Mouse (Mus musculus) forelimb bud, embryonic 11.5 days (tissue): ENCODE results near the gene Cacnb3.

ENCODE experiments used
- DNase-seq: peaks from one replicate; pipeline ENCODE4 v3.0.0-alpha.2; 2012; ENCODE audit warnings: low read depth, low spot score

The Cacnb3 gene

DNA sequence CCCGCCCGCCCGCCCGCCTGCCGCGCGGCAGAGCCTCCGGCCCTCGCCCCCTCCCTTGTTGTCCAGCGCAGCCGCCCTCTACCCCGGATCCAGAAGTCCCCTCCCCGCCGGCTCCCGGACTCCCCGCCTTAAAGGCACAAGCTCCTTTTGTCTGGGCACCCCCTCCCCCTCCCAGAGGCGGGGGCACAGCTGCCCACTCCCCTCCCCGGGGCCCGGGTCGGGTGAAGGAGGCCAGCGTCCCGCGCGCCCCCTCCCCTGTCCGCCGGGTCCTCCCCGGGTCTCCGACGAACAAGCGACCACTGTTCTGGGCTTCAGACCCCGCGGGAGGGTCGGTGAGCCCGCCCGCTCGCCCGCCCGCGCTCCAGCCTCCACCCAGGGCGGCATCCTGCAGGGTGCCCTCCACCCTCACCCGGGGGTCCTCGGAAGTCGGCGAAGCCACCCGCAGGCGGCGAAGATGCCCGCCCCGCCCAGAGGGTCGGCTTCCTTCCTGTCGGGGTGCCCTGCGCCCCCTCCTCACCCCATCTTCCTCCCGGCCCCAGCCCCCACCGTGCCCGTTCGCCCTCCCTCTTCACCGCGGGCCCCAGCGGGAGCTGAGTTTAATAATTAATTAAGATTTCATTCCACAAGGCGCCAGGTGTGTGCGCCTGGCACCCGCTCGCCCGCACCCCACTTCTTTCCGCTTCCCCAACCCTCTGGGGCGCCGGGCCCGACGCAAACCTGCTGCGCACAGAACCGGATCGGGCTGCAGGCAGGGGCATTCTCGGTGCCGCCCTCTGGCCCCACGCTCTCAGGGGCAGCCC lies 21.1 kb upstream of the Cacnb3 start, which contains the start of gene Adcy6:
Gene Adcy6 (minus strand): TSS at position 746 of the 800 bp plus-strand sequence.
- peak; percentile 78 for DNase-seq

DNA sequence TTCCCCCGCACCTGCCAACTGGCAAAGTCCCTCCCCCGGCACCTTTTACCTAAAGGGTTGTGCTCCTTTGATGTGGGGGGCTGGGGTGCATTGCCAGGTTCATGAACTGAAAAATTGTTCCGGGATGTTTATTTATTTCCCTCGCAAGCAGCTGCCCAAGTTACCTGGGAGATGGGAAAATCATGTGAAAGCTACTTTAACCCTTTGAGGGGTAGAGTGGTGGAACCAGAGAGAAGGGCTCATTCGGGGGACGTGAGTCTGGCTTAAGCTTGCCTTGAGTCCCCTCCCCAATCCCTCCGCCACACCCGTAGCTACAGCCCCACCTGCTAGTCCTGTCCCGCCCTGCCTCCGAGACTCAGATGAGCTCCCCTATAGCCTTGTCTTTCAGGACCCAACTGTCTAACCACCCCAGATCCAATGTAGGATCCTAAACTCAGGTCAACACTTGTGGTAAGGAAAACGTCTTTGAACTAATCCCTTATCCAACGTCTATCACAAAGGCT lies 20.5 kb upstream of the Cacnb3 start:
- peak; percentile 52 for DNase-seq

DNA sequence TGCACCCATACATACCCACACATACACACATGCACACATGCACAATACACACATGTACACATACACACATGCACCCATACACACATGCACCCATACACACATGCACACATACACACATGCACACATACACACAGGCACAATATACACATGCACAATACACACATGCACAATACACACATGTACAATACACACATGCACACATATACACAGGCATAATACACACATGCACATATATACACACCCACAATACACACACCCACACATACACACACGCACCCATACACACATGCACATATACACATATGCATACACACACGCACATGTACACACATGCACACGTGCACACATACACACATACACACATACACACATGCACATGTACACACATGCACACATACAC lies 18.4 kb upstream of the Cacnb3 start:
- DNase-seq = no peak

DNA sequence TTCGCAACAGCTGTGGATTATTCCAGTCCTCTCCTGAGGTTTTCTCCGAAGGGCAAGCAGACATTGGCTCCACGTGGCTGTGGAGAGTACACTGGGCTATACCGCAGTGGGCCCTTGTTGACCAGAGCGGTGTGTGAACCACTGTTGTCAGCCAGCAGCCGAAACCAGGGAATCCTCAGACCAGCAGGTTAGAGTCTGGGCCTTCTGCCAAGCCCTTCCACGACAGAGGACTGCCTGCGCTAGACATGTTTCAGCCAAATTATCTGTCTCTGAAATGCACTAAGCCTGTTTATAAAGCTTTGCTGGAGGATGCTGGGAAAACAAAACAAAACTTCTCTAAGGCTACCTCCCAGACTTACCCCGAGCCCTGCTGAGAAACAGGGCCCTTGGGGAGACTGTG lies 16.1 kb upstream of the Cacnb3 start:
- DNase-seq = no peak

DNA sequence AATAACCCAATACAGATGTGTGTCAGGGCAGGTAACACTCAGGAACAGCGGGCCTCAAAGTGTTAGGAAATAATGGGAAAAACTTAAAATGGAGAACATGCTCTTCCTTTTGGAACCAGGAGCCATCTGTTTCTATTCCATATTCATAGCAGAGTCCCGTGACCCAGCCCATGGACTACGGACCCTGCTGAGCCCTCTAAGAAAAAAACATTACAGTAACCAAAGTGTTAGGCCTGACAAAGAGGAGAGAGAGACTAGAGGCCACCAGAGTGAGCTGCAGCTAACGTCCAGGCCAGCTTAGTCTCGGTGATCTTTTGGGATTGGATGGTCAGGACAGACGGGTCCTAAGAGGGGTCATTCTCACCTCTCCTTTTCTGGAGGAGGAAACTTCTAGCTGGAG lies 15.7 kb upstream of the Cacnb3 start:
- peak; percentile 13 for DNase-seq

DNA sequence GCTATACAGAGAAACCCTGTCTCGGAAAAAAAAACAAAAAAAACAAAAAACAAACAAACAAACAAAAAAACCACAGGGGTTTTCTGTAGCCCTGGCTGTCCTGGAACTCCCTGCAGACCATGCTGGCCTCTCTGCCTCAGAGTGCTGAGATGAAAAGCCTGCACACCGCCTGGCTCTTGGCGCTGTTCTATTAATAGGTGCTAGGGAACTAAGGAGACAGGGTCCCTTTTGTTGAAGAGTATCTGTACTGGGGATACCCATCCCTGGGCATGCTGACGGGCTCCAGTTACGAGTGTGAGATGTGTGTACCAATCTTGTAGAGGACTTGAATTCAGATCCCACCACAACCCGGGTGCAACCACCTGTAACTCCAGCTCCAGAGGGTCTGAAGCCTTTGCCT lies 14.9 kb upstream of the Cacnb3 start:
- DNase-seq = no peak

DNA sequence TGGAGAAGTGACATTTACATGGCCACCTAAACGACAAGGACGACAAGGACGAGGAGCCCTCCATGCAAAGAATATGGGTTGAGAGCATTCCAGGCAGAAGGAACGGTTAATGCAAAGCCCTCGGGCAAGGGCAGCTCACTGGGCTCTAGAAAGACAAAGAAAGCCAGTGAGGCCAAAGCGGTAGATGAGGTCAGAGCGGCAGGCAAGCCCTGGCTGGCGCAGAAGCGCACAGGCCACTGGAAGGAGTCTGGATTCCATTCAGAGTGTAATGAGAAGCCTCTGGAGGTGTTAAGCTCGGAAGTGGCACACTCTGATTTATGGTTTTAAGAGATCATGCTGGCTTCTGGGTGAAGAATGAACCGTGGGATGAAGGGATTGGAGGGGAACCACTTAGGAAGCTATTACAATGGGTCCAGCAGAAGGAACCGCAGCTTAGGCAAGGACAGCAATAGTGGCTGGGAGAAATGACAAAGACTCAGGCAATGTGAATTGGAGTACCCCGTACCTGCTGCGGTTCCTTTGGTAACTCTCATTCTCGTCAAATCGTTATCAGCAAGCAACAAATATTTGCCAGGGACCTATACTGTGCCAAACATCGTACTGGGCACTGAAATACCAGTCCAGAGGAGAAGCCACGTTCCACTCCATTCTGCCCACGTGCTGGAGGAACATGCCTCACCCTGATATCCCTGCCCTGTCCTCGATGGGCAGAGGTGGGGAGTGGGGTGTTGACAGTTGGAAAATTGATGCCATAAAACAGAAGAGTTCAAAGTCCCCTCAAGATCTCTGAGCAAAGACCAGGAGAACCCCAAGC lies 14.1 kb upstream of the Cacnb3 start:
- DNase-seq = peak; percentile 57

DNA sequence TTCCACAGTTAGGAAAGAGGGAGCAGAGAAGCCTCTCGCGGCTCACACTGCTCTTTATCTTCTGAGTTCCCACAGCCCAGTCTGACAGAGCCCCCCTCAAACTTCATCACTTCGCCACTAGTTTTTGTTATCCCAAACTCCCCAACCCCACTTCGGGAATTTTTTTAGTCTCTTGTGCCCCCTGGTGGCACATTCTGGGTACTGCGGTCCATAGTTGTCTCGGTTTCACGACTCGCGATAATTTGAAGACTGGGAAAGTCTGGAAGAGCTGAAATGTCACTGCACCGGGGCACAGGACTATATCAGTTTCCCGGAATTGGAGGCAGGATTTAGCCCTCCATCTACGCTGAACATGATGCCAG lies 13.5 kb upstream of the Cacnb3 start:
- peak; percentile 93 for DNase-seq

DNA sequence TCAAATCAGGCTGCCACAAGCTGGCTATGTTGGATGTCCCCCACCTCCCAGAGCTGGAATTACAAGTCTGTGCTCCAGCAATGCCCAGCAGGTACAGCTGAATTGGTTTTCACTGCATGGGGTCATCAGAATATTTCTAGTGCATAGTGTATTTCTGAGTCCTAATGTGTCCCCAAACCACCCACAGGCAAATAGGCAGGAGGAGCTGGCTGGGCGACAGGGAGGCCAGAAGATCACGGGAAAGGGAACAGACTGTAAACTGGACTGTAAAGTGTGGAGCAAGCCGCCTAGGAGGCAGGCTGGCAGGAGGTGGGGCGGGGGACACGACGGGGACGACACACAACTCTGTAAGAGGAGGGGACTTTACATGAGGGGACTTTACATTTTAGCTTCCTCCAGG lies 8.4 kb upstream of the Cacnb3 start:
- no peak for DNase-seq

DNA sequence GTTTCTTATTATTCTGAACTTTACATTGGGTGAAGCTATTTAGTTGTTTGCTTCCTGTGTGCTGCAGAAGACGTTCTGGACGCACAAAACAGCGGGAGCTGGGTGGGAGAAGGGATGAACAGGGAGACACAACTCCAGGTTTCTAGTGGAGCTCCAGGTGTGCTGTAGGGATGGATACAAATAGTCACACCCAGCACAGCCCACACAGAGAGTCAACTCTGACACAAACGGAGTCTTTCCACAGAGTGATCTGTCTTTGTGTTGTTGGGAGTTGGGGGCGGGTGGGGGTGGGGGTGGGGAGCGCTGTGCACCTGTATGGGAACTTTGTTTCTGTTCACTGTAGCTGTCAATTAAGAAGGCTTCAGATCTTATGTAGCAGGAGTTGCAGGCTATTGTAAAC lies 7.9 kb upstream of the Cacnb3 start:
- DNase-seq = no peak

DNA sequence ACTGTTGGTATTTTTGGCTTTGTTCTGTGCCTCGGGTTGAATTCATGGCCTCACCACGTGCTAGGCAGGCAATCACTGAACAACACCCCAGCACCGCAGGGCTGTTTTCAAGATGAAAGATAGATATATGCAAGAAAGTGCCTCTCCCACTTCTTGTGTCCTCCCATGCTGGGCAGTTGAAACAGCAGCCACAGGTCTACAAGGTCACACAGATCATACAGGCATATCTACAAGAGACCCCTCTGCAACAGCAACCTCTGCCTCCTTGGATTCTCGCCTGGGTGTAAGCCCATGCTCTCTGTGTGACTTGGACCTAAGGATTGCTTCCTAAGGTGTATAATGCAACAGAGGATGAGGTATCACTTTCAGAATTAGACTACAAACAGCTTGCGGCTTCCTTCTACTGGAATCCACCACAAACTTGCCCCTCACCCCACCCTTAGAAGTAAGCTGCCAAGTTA lies 7.2 kb upstream of the Cacnb3 start:
- no peak for DNase-seq

DNA sequence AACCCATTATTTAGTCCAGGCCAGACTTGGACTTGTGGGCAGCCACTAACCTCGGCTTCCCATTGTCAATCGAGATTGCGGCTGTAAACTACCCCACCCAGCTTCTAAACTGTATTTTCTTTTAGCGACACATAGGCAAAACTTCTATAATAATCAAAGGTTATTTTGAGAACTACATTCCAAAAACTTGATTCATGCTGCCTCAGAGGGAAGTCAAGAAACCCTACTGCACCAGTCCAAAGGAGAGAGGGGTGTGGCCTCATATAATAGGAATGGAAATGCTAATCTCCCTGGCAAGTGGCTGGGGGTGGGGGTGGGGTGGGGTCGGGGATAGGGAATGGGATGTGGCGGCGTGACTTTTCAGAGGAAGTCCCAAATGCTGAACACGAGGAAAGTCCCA lies 4.6 kb upstream of the Cacnb3 start:
- no peak for DNase-seq

DNA sequence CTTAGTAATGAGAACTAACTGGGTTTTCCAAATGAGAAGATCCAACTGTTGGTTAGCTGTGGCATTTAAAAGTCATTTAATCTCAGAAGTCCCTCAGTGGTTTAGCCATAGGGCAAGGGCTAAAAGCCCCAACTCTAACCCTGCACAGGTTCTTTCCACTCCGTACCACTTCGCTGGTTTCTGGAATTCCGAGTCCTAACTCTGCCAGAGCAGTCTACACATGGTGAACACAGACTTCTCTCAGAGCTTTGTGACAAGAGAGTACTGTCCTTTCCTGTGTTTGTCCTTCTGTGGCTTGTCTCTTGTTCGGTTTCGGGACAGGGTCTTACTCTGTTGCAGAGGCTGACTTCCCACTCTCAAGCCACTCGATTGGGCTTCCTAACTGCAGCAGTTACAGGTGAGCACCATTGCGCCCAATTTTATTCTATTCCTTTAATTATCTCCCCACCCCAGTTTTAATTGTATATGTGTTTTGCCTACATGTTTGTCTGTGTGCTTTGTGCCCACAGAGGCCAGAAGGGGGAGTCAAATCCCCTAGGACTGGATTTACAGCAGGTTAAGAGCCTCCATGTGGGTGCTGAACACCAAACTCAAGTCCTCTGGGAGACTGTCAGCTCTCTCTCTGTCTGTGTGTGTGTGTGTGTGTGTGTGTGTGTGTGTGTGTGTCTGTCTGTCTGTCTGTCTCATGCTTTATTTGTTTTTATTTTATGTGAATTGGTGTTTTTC lies 4.0 kb upstream of the Cacnb3 start:
- DNase-seq = no peak

DNA sequence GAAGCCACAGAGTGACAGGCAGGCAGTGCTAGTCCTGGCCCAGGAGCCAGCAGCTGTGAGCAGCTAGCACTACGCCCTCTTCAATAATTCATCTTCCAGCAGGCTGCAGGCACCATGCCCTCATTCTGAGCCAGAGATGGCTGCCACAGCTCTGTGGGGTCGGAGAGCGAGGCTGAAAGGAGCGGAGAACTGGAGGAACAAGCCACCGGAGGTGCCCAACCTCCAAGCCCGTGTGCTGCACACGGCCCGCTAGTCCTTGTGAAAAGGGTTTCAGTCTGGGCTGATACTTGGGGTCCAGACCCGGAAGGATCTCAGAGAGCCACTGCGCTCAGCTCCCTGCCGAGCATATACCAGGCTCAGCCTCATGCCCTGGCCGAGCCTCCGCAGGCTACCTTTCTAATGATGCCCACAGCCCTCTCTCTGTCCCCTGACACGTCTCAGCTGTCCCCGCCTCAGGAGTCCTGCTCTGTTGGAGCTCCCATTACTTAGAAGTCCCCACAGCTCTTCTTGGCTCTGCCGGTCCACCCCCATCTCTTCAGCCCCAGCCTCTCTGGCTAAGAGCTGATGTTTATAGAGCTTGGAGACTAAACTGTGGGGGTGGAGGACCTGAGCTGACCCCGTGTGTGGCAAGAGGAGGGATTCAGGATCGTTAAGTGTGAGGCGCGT lies 1.9 kb upstream of the Cacnb3 start:
- DNase-seq = peak; percentile 30

DNA sequence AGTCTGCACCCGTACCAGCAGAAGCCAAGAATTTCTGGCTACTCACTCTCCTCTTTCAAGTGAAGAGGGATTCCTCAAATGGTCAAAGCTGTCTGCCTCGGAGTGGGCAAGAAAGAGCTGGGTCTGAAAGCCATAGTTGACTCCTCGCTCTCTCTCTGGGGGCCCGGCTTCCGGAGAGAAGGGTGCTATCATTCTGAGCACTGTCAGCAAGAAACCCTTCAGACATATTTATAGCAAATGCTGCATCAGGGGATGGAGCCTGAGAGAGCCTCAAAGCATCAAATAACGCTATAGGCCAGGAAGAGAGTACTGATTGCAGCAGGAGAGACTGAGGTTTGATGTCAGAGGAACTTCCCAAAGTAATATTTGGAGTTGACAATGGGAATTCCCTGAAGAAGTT lies 1.2 kb upstream of the Cacnb3 start:
- DNase-seq = no peak

DNA sequence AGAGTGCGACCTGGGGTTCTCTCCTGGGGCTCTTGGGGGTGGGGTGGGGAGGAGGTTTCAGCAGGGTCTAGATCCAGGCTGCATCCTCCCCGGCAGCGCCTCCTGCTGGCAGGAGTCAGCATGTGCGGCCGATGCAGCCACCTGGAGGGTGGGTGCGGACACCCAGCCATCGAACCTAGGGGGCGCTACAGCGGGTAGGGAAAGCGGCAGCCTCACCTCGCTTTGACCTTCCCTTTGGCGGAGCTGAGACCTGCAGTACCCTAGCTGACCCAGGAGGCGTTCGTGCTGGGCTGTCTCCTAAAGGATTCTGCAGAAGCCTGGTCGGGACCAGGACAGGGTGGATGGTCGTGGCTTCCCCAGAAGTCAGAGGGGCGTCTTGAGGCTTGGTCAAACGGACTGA lies 853 bp downstream of the Cacnb3 start:
- peak; percentile 87 for DNase-seq

DNA sequence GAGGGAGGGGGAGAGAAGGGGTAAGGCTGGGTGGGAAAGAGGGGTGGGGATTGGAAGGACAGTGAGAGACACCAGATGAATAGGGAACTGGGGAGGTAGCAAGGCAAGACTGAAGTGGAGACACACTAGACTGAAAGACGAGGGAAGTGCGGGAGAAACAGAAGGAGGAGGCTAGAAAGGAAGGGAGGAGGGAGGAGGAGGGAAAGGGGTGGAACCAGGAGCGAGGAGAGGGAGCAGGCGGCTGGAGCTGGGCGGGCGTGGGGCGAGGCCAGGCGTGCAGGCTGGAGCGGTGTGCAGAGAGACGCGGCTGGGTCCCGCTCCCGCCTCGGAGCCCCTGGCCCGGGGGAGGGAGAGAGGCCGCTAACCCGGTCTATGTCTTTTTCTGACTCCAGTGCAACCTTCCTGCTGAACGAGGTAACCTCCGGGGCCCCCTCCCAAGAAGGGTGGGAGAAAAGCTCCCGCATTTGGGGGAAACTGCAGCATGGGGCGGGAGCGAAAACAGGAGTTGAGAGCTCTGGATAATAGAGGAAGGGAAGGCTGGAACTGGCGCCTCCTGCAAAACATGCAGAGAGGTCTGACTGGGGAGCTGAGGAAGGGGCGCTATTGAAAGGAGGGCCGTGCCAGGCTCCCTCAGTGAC lies 1.6 kb downstream of the Cacnb3 start:
- peak; percentile 51 for DNase-seq

DNA sequence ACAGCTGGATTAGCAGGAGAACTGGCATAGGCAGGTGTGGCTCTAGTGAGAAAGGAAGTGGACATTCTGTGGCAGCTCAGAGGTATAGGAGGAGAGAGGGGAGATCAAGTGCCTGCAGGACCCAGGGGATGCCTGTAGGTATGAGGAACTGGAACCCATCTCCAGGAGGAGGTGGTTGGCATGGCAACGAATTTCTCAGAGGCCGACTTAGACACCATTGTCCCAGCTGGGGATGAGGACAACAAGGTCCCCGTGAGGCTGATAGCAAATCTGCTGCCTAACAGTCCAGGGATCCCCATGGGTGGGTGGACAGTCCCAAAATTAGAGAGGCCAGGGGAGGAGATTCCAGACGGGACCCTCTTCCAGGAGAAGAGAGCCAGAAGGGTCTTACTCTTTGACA lies 2.3 kb downstream of the Cacnb3 start:
- no peak for DNase-seq

DNA sequence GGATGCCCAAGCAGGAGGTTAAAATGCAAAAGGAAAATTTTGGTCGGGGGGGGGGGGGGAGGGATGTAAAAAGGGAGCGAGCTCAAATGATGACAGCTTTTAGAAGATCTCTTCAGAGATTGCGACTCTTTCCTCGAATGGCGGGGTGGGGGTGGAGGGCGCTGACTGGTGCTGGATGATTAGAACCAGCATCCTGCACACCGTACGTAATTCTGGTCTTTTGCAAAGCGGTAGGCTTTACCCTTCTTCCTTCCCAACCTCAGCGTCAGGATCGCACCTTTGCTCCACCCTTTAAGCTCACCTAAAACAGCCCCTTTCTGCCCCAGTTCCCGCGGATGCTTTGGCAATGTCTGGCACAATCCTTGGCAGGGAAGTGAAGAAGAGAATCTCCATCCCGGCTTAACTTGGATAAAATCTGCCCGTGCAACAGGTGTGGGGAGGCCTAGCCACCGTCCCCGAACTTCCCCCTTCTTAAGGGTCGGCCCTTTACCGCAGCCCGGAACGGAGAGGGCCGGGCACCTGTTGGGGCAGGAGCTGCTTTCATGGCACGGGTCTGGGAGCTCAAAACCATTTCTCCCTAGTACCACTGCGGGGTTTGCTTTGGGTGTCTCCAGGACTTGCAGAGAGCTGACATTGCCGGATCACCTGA lies 3.3 kb downstream of the Cacnb3 start:
- no peak for DNase-seq

DNA sequence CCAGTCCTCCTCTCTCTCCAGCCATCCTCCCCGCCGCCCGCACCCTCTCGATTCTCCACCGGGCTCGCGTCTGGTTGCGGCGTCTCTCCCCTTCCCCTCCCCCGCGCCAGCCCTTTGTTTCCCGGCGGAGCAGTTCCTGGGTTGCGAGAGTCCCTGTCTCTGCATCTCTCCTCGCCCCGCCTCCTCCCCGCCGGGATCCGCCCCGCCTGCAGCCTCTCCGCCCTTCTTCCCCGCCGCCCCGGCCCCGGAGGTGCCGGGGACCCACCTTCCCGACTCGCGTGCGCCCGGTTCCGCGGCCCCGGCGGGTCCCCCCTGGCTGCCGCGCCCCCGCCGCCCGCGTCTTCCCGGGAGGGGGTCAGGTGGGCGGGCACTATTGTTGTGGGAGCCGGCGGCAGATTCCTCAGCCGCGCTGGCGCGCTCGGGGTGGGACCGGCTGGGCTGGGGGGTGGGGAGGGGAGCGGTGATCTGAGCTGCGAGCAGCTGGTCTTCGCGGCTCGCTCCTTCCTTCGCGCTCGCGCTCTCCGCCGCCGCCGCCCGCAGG lies 4.0 kb downstream of the Cacnb3 start:
- DNase-seq = peak; percentile 51
